8 mouse cellular contexts compared by ENCODE assay signal in genomic region chr4:106225184-106225862, GRCm38 (mm10).
DNase-seq lines count a peak whose midpoint lies in the region; ATAC-seq and TF ChIP-seq lines count a peak whose summit lies in the region.

No protein-coding gene starts in this region.

- H3K4me1 ChIP-seq in cortical plate, adult 2 months (ENCODE audit: control insufficient read depth, insufficient read depth, low read length) = peaks cover 1% of the 10 kb centered on the region; the same call in 1 of the 2 replicates
- peaks cover 4% of the 10 kb centered on the region; the same call in 1 of the 2 replicates for H3K4me1 ChIP-seq in kidney, embryonic 15.5 days
- no peaks in the 10 kb centered on the region for H3K4me1 ChIP-seq in neural tube, embryonic 14.5 days (ENCODE audit: control insufficient read depth, insufficient read depth, low read length)

- H3K27ac ChIP-seq in cortical plate, adult 2 months (ENCODE audit: insufficient read depth, low read length) = no peak overlapping the region
- no peak overlapping the region for H3K27ac ChIP-seq in kidney, embryonic 15.5 days
- no peak overlapping the region for H3K27ac ChIP-seq in neural tube, embryonic 14.5 days (ENCODE audit: low read depth, low read length)

- 55% methylated on average over 12 of the region's 12 CpGs for WGBS in kidney, embryonic 15.5 days
- 60% methylated on average over 12 of the region's 12 CpGs for WGBS in neural tube, embryonic 14.5 days

- peak; percentile 39 to 57 for DNase-seq in urinary bladder, adult 18-20 months (ENCODE audit: low spot score in 2 of 2)
- DNase-seq in urinary bladder, postnatal 10 days (ENCODE audit: low spot score) = no peak
- peak; percentile 40 to 58 for DNase-seq in gastrocnemius, postnatal 4 days (ENCODE audit: low spot score in 2 of 2)
- DNase-seq in lung, adult 18-20 months = peak; percentile 29
- DNase-seq in urinary bladder, postnatal 14 days (ENCODE audit: low spot score) = peak; percentile 66

- H3K9ac ChIP-seq in kidney, embryonic 15.5 days = no peak overlapping the region
- H3K9ac ChIP-seq in neural tube, embryonic 14.5 days (replicated peaks; ENCODE audit: low read depth, low read length) = no peak overlapping the region

- H3K4me2 ChIP-seq in kidney, embryonic 15.5 days = peak overlapping the region; percentile 39
- no peak overlapping the region for H3K4me2 ChIP-seq in neural tube, embryonic 14.5 days (ENCODE audit: low read depth, low read length)

- no peaks in the 10 kb centered on the region for H3K9me3 ChIP-seq in kidney, embryonic 15.5 days (replicated peaks)
- H3K9me3 ChIP-seq in neural tube, embryonic 14.5 days (ENCODE audit: control insufficient read depth, low read length) = no peaks in the 10 kb centered on the region

- no peaks in the 10 kb centered on the region for H3K27me3 ChIP-seq in kidney, embryonic 15.5 days
- H3K27me3 ChIP-seq in neural tube, embryonic 14.5 days (ENCODE audit: control insufficient read depth, insufficient read depth, low read length) = no peaks in the 10 kb centered on the region

- peak; percentile 84 for TF ChIP-seq CTCF in cortical plate, adult 2 months (IDR thresholded peaks at IDR 0.05; ENCODE audit: extremely low read depth, insufficient read depth, low read length)

- H3K4me3 ChIP-seq in cortical plate, adult 2 months (ENCODE audit: insufficient read depth, low read length) = no peak overlapping the region
- no peak overlapping the region for H3K4me3 ChIP-seq in kidney, embryonic 15.5 days (replicated peaks)
- no peak overlapping the region for H3K4me3 ChIP-seq in neural tube, embryonic 14.5 days (ENCODE audit: low read depth, low read length)

- TF ChIP-seq POLR2A in cortical plate, adult 2 months (IDR thresholded peaks at IDR 0.05; ENCODE audit: extremely low read depth, insufficient read depth, low read length) = no peak

- ATAC-seq in kidney, embryonic 15.5 days (replicated peaks; ENCODE audit: low FRiP score) = no peak
- ATAC-seq in neural tube, embryonic 14.5 days (ENCODE audit: low read depth) = peak; percentile 50; the same call in 1 of the 2 replicates

- no peaks in the 10 kb centered on the region for H3K36me3 ChIP-seq in kidney, embryonic 15.5 days
- H3K36me3 ChIP-seq in neural tube, embryonic 14.5 days (ENCODE audit: control insufficient read depth, insufficient read depth, low read length) = no peaks in the 10 kb centered on the region
